Mouse (Mus musculus): ENCODE data around the gene Cfdp1.

Cfdp1 gene

GRCm38 (mm10) chr8:111735791-111736190 lies 118.3 kb downstream of the Cfdp1 start:
- DNase-seq, result no peak

GRCm38 (mm10) chr8:111735335-111735761 lies 118.7 kb downstream of the Cfdp1 start:
- DNase-seq, result no peak

GRCm38 (mm10) chr8:111734244-111734960 lies 119.7 kb downstream of the Cfdp1 start:
- no peak for DNase-seq

- DNase-seq, result no peak
Measured at GRCm38 (mm10) chr8:111733581-111734243, 120.4 kb downstream of the Cfdp1 start.

- DNase-seq, result no peak
Measured at GRCm38 (mm10) chr8:111732406-111733085, 121.5 kb downstream of the Cfdp1 start.

- peak; percentile 75 for DNase-seq
Measured at GRCm38 (mm10) chr8:111732004-111732403, 122.1 kb downstream of the Cfdp1 start.

- DNase-seq, result no peak
Measured at GRCm38 (mm10) chr8:111731231-111731977, 122.7 kb downstream of the Cfdp1 start.

GRCm38 (mm10) chr8:111729233-111730170 lies 124.6 kb downstream of the Cfdp1 start:
- no peak for DNase-seq

- DNase-seq, result no peak
Measured at GRCm38 (mm10) chr8:111728481-111728880, 125.6 kb downstream of the Cfdp1 start.

GRCm38 (mm10) chr8:111727553-111727952 lies 126.5 kb downstream of the Cfdp1 start:
- DNase-seq, result no peak

GRCm38 (mm10) chr8:111726102-111726900 lies 127.8 kb downstream of the Cfdp1 start:
- DNase-seq, result no peak

- no peak for DNase-seq
Measured at GRCm38 (mm10) chr8:111725341-111725740, 128.8 kb downstream of the Cfdp1 start.

GRCm38 (mm10) chr8:111720115-111720544 lies 134.0 kb downstream of the Cfdp1 start:
- no peak for DNase-seq

- DNase-seq, result no peak
Measured at GRCm38 (mm10) chr8:111718937-111719336, 135.2 kb downstream of the Cfdp1 start.

All from thymus, postnatal 25 days (tissue).